Mouse (Mus musculus): ENCODE data around the gene Fam120a.

GRCm38 (mm10) chr13:48851719-48852118 lies 116.1 kb downstream of the Fam120a start:
- TF ChIP-seq TAL1 (IDR thresholded peaks at IDR 0.05; ENCODE audit: low read length), result no peak
- TF ChIP-seq GATA1 (IDR thresholded peaks at IDR 0.05; ENCODE audit: low read length), result no peak

Data from erythroblast, embryonic 14.5 days (primary cell).